Mouse (Mus musculus) liver, embryonic 13.5 days (tissue): Measurements from ENCODE around the gene Sh3gl2. TPM values are rescaled to one million over a fixed set of nuclear protein-coding genes. Genes with fewer than 3 reads are reported as not detected.

Experiments used
- ATAC-seq: fragments of 200-750 bp; cut with Nextera tagmentation; 2 replicates; pipeline ENCODE4 v1.8.0; 2017; ENCODE audit warnings: low read depth, mild to moderate bottlenecking, moderate number of reproducible peaks, moderate library complexity
- DNase-seq: peaks from one replicate; pipeline ENCODE4 v3.0.0; 2022
- H3K27ac ChIP-seq: fragments of 300-500 bp; sonication (generic); 2 replicates; pipeline ENCODE4 v1.5.1; 2015; ENCODE audit warnings: moderate library complexity, mild to moderate bottlenecking, inconsistent platforms
- H3K27me3 ChIP-seq: fragments of 300-500 bp; sonication (generic); 2 replicates; pipeline ENCODE4 v1.6.1; 2015; ENCODE audit warnings: mild to moderate bottlenecking, inconsistent platforms
- H3K36me3 ChIP-seq: fragments of 300-500 bp; sonication (generic); 2 replicates; pipeline ENCODE4 v1.6.1; 2015; ENCODE audit warnings: mild to moderate bottlenecking, inconsistent platforms
- H3K4me1 ChIP-seq: fragments of 300-500 bp; sonication (generic); replicated peaks from 2 replicates; pipeline ENCODE4 v1.6.1; 2015; ENCODE audit warnings: inconsistent platforms
- H3K4me2 ChIP-seq: fragments of 300-500 bp; sonication (generic); 2 replicates; pipeline ENCODE4 v1.6.1; 2015; ENCODE audit warnings: inconsistent platforms, mild to moderate bottlenecking, moderate library complexity
- H3K4me3 ChIP-seq: fragments of 300-500 bp; sonication (generic); replicated peaks from 2 replicates; pipeline ENCODE4 v1.5.1; 2015; ENCODE audit warnings: mild to moderate bottlenecking, inconsistent platforms
- H3K9ac ChIP-seq: fragments of 300-500 bp; sonication (generic); 2 replicates; pipeline ENCODE4 v1.6.1; 2015; ENCODE audit warnings: mild to moderate bottlenecking, inconsistent platforms
- H3K9me3 ChIP-seq: fragments of 300-500 bp; sonication (generic); replicated peaks from 2 replicates; pipeline ENCODE4 v1.6.1; 2016; ENCODE audit warnings: inconsistent platforms
- WGBS: fragments of 180-500 bp; shearing (Covaris S2); methylation state at CpG from one replicate; pipeline ENCODE4 v1.1.7; 2015; ENCODE audit not compliant: insufficient replicate concordance; 5-methylcytosine and 5-hydroxymethylcytosine counted together
- polyA plus RNA-seq: library from polyadenylated mRNA; unstranded; fragments of >200 nt; fragmentation: Nextera tagmentation; extraction: Ambion mirVana; gene quantifications from 2 replicates; pipeline ENCODE4 v1.2.1, GENCODE M21; 2015

Gene Sh3gl2
- polyA plus RNA-seq, 1 experiment from 2014 or later = 0.06 TPM

GRCm38 (mm10) chr4:85669735-85670134 lies 464.8 kb downstream of the Sh3gl2 start:
- Histone ChIP-seq H3K9ac (no peak overlapping the region), H3K27ac (no peak overlapping the region), H3K36me3 (no peaks in the 10 kb centered on the region), H3K4me1 (no peaks in the 10 kb centered on the region), H3K9me3 (no peaks in the 10 kb centered on the region), H3K27me3 (no peaks in the 10 kb centered on the region), H3K4me3 (no peak overlapping the region), H3K4me2 (no peak overlapping the region)
- DNase-seq (no peak), ATAC-seq (no peak)
- WGBS = 41% methylated on average over 1 of the region's 1 CpGs

GRCm38 (mm10) chr4:85672290-85672689 lies 467.4 kb downstream of the Sh3gl2 start:
- no peaks in the 10 kb centered on the region for H3K36me3 ChIP-seq
- H3K4me3 ChIP-seq = no peak overlapping the region
- DNase-seq (no peak), ATAC-seq (no peak)
- no peaks in the 10 kb centered on the region for H3K9me3 ChIP-seq
- H3K4me1 ChIP-seq = no peaks in the 10 kb centered on the region
- no peak overlapping the region for H3K27ac ChIP-seq
- H3K27me3 ChIP-seq = no peaks in the 10 kb centered on the region
- H3K4me2 ChIP-seq = no peak overlapping the region
- H3K9ac ChIP-seq = no peak overlapping the region
- WGBS = 46% methylated on average over 4 of the region's 4 CpGs

GRCm38 (mm10) chr4:85677621-85678020 lies 472.7 kb downstream of the Sh3gl2 start:
- Histone ChIP-seq H3K4me2 (no peak overlapping the region), H3K27ac (no peak overlapping the region), H3K9ac (no peak overlapping the region), H3K4me3 (no peak overlapping the region), H3K4me1 (no peaks in the 10 kb centered on the region), H3K27me3 (no peaks in the 10 kb centered on the region), H3K9me3 (no peaks in the 10 kb centered on the region), H3K36me3 (no peaks in the 10 kb centered on the region)
- ATAC-seq (no peak), DNase-seq (no peak)
- WGBS = 13% methylated on average over 1 of the region's 1 CpGs

DNA sequence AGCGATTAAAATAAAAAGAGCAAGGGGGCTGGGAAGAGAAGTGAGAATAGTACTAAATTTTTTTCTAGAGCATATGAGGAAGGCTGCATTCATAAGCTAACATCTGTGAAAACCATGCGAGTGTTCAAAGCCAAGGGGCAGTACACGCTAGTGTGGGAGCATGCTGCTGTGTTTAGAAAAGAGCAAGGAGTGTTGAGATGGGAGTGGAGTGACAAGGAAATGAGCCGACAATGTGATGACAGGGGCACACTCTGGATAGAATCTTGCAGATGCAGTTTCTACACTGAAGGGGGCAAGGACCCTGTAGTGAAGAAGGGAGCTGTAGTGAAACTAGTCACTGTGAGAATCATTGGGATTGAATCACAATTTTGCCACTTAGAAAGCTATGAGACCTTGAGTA lies 481.2 kb downstream of the Sh3gl2 start:
- H3K4me1 ChIP-seq = no peaks in the 10 kb centered on the region
- DNase-seq = no peak
- no peaks in the 10 kb centered on the region for H3K27me3 ChIP-seq
- no peak for ATAC-seq
- H3K9me3 ChIP-seq = no peaks in the 10 kb centered on the region
- 63% methylated on average over 4 of the region's 4 CpGs for WGBS
- no peaks in the 10 kb centered on the region for H3K36me3 ChIP-seq
- H3K4me3 ChIP-seq = no peak overlapping the region
- no peak overlapping the region for H3K9ac ChIP-seq
- no peak overlapping the region for H3K4me2 ChIP-seq
- no peak overlapping the region for H3K27ac ChIP-seq
